Mouse (Mus musculus) limb, embryonic 14.5 days (tissue): ENCODE measurements around the gene 2310039H08Rik. TPM values are rescaled to one million over a fixed set of nuclear protein-coding genes. Genes with fewer than 3 reads are reported as not detected.

ENCODE experiments used
- ATAC-seq: fragments of 200-750 bp; cut with Nextera tagmentation; 2 replicates; pipeline ENCODE4 v1.8.0; 2017; ENCODE audit warnings: low read depth, moderate number of reproducible peaks, moderate TSS enrichment; ENCODE audit not compliant: low FRiP score
- DNase-seq: peaks from one replicate; pipeline ENCODE4 v3.0.0-alpha.2; 2015; ENCODE audit warnings: low spot score
- H3K27ac ChIP-seq: fragments of 300-500 bp; sonication (generic); replicated peaks from 2 replicates; pipeline ENCODE4 v1.5.1; 2014; ENCODE audit warnings: low read depth, mild to moderate bottlenecking, low read length, moderate library complexity, mixed read lengths
- H3K27me3 ChIP-seq: fragments of 300-500 bp; sonication (generic); 2 replicates; pipeline ENCODE4 v1.6.1; 2014; ENCODE audit warnings: low read length, mixed read lengths; ENCODE audit not compliant: control insufficient read depth, insufficient read depth
- H3K36me3 ChIP-seq: fragments of 300-500 bp; sonication (generic); 2 replicates; pipeline ENCODE4 v1.6.1; 2014; ENCODE audit warnings: mild to moderate bottlenecking, low read length, moderate library complexity, mixed read lengths; ENCODE audit not compliant: control insufficient read depth, insufficient read depth
- H3K4me1 ChIP-seq: fragments of 300-500 bp; sonication (generic); 2 replicates; pipeline ENCODE4 v1.6.1; 2014; ENCODE audit warnings: antibody characterized with exemption, low read length, mixed read lengths; ENCODE audit not compliant: control insufficient read depth, insufficient read depth
- H3K4me2 ChIP-seq: fragments of 300-500 bp; sonication (generic); replicated peaks from 2 replicates; pipeline ENCODE4 v1.6.1; 2014; ENCODE audit warnings: low read depth, mild to moderate bottlenecking, low read length, moderate library complexity; ENCODE audit not compliant: severe bottlenecking
- H3K4me3 ChIP-seq: fragments of 300-500 bp; sonication (generic); replicated peaks from 2 replicates; pipeline ENCODE4 v1.5.1; 2014; ENCODE audit warnings: low read length
- H3K9ac ChIP-seq: fragments of 300-500 bp; sonication (generic); 2 replicates; pipeline ENCODE4 v1.6.1; 2014; ENCODE audit warnings: mild to moderate bottlenecking, low read depth, low read length, moderate library complexity; ENCODE audit not compliant: severe bottlenecking
- H3K9me3 ChIP-seq: fragments of 300-500 bp; sonication (generic); 2 replicates; pipeline ENCODE4 v1.6.1; 2016; ENCODE audit warnings: low read length; ENCODE audit not compliant: control insufficient read depth
- POLR2A ChIP-seq: fragments of 200-500 bp; IDR thresholded peaks from 2 replicates; pipeline ENCODE4 v1.8.0; 2012; ENCODE audit warnings: inconsistent platforms, mild to moderate bottlenecking, moderate library complexity, borderline replicate concordance; ENCODE audit not compliant: insufficient read depth, insufficient read length; ENCODE audit errors: extremely low read depth
- WGBS: fragments of 180-500 bp; shearing (Covaris S2); extraction: QIAGEN DNeasy Blood & Tissue Kit; methylation state at CpG from one replicate; pipeline ENCODE4 v1.1.7; 2014; 5-methylcytosine and 5-hydroxymethylcytosine counted together
- polyA plus RNA-seq, 2 experiments: library from polyadenylated mRNA; depleted of rRNA in 1 of 2; stranded (reverse) in 1 of 2; unstranded in 1 of 2; fragments of >200 nt; fragmentation: Nextera tagmentation in 1 of 2; extraction: Ambion mirVana in 1 of 2; gene quantifications; 2 replicates each; pipeline versions ENCODE4 v1.2.1 to v1.2.3; 2012 to 2014

Gene 2310039H08Rik
- polyA plus RNA-seq, 2 experiments: 85.4 to 106 TPM

DNA sequence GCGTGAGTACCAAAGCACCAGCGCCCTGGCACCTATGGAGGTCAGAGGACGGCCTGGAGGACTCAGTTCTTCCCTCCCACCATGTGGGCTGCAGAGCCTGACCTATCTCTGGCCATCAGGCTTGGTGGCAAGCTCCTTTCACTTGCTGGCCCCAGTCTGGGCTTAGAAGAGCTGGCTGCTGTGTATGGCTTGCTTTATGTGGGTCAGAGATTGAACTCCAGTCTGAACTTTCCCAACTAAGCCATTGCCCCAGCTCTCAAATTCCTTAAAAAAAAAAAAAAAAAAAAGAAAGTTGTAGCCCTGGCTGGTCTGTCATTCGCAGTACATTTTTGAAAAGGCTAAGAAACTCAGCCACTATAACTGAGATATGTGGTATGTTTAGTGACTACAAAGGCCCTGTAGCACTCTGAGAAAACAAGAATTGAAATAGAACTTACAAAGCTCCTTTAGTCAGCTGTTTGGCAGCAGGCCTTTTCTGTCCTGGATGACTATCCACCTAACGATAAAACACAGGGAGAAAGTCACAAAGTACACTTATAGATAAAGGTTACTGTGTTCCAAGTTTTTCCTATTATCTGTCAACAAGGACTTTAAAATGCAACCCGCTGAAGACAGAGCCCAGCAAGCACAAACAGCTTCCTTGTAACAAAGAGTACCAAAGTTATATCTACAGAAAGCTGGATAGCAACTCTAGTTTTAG is 36.8 kb downstream of the 2310039H08Rik start:
- H3K36me3 ChIP-seq: peaks cover 72% of the 10 kb centered on the region
- no peaks in the 10 kb centered on the region for H3K27me3 ChIP-seq
- no peak overlapping the region for H3K4me2 ChIP-seq
- WGBS: 91% methylated on average over 6 of the region's 6 CpGs
- H3K9me3 ChIP-seq: no peaks in the 10 kb centered on the region
- DNase-seq (no peak), ATAC-seq (no peak)
- no peak overlapping the region for H3K4me3 ChIP-seq
- H3K27ac ChIP-seq: no peak overlapping the region
- H3K4me1 ChIP-seq: no peaks in the 10 kb centered on the region
- TF ChIP-seq POLR2A: no peak
- no peak overlapping the region for H3K9ac ChIP-seq

DNA sequence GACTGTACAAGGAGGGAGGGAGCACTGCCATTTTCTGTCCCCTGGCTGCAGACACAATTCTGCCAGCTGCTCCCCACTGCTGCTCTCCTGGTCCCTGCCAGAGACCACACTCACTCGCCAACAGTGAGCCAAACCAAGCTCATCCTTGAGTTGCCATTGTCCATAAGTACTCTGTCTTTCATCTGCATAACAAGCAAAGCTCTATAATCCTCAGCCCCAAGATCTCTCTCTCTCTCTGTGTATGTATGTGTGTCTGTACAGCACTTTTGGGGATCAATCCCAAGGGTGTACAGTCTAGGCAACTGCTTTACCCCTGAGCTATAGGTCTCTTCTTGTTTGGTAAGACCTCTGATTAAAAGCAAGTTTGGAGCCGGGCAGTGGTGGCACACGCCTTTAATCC is 38.2 kb downstream of the 2310039H08Rik start:
- Histone ChIP-seq H3K4me3 (no peak overlapping the region), H3K9me3 (no peaks in the 10 kb centered on the region), H3K4me2 (no peak overlapping the region), H3K4me1 (no peaks in the 10 kb centered on the region), H3K36me3 (peaks cover 68% of the 10 kb centered on the region), H3K27ac (no peak overlapping the region), H3K9ac (no peak overlapping the region), H3K27me3 (no peaks in the 10 kb centered on the region)
- ATAC-seq: no peak
- 93% methylated on average over 3 of the region's 3 CpGs for WGBS
- no peak for DNase-seq
- no peak for TF ChIP-seq POLR2A

DNA sequence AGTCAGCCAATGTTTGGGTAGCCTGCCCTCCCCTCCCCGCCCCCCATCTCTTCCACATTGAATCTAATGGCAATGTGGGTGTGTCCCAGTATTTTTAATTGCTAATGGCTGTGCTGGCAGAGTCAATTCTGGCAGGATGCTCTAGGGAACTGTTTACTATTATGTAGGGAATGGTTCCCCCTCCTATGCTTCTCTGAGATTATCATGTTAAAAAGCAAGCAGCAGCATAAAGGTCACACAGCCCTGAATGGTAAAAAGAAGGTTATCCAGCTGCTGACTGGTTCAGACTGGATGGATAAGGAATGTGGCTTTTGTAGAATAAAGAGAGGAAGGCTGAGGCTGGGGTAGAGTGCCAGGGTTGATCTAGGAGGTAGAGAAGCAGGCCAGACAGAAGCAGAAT is 40.0 kb downstream of the 2310039H08Rik start:
- Histone ChIP-seq H3K4me3 (no peak overlapping the region), H3K4me2 (no peak overlapping the region), H3K9ac (no peak overlapping the region), H3K27ac (no peak overlapping the region), H3K36me3 (peaks cover 59% of the 10 kb centered on the region), H3K27me3 (no peaks in the 10 kb centered on the region), H3K4me1 (no peaks in the 10 kb centered on the region), H3K9me3 (no peaks in the 10 kb centered on the region)
- no peak for ATAC-seq
- WGBS: 93% methylated on average over 1 of the region's 1 CpGs
- DNase-seq: no peak
- no peak for TF ChIP-seq POLR2A

DNA sequence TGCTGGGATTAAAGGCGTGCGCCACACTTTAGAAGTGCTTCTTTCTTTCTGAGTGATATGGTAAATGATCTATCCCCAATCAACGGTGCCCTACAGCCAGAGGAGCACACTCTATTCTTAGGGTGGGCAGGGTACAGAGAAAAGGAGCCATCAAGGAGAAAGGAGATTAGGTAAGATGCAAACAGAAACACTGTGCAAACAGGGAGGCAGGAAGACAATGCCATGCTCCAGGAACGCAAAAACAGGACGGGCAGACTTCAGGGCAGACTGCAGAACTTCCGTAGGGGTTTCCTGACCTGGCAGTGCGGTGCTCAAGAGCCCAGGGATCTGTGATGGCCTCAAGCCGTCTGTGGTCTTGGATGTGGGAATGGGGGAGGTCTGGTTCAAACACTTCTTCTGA is 41.2 kb downstream of the 2310039H08Rik start:
- WGBS: 86% methylated on average over 8 of the region's 8 CpGs
- no peak overlapping the region for H3K4me3 ChIP-seq
- no peak for TF ChIP-seq POLR2A
- H3K4me2 ChIP-seq: no peak overlapping the region
- H3K9ac ChIP-seq: no peak overlapping the region
- no peaks in the 10 kb centered on the region for H3K9me3 ChIP-seq
- H3K27ac ChIP-seq: no peak overlapping the region
- no peaks in the 10 kb centered on the region for H3K27me3 ChIP-seq
- DNase-seq: no peak
- ATAC-seq: no peak
- peaks cover 54% of the 10 kb centered on the region for H3K36me3 ChIP-seq
- no peaks in the 10 kb centered on the region for H3K4me1 ChIP-seq

DNA sequence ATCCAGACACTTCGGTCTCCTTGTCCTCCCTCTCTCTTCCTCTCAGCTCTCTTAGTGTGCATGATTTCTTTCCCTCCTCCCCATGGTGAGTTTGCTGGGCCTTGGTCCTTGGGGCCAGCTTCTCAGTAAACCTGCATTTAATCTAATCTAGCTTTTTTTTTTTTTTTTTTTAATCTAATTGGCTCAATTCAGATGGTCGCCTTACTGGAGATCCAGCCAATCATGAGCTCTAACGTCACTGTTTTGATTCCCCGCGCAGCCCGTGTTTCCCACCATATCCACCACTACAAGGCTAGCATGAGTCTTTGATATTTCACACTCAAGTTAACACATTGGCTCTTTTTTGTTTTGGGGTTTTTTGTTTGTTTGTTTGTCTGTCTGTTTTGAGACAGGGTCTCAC is 42.1 kb downstream of the 2310039H08Rik start:
- Histone ChIP-seq H3K4me2 (no peak overlapping the region), H3K9ac (no peak overlapping the region), H3K27me3 (no peaks in the 10 kb centered on the region), H3K27ac (no peak overlapping the region), H3K4me1 (no peaks in the 10 kb centered on the region), H3K9me3 (no peaks in the 10 kb centered on the region), H3K36me3 (peaks cover 56% of the 10 kb centered on the region), H3K4me3 (no peak overlapping the region)
- TF ChIP-seq POLR2A: no peak
- no peak for DNase-seq
- WGBS: 92% methylated on average over 6 of the region's 6 CpGs
- no peak for ATAC-seq
